Mouse (Mus musculus) brown adipose tissue, adult 24 weeks (tissue): ENCODE data around the gene Kif5a. TPM values are rescaled to one million over a fixed set of nuclear protein-coding genes. Genes with fewer than 3 reads are reported as not detected.
A peak's percentile ranks its signal among the peaks of the same experiment; 100 is the strongest.

ENCODE experiments used
- H3K27ac ChIP-seq: fragments of 200-500 bp; replicated peaks from 2 replicates; pipeline ENCODE4 v1.5.1; 2012; ENCODE audit warnings: low read depth, mild to moderate bottlenecking, low read length
- H3K4me1 ChIP-seq: fragments of 200-500 bp; 2 replicates; pipeline ENCODE4 v1.6.1; 2012; ENCODE audit warnings: low read length, mixed read lengths; ENCODE audit not compliant: control insufficient read depth, insufficient read depth, insufficient read length
- H3K4me3 ChIP-seq: fragments of 200-500 bp; 2 replicates; pipeline ENCODE4 v1.5.1; 2012; ENCODE audit warnings: low read depth, mild to moderate bottlenecking, low read length, moderate library complexity; ENCODE audit not compliant: insufficient read depth
- polyA plus RNA-seq: library from polyadenylated mRNA; stranded (reverse); fragments of >200 nt; gene quantifications from 2 replicates; pipeline ENCODE4 v1.2.4, GENCODE M21; 2012; ENCODE audit not compliant: missing spikeins, insufficient read depth, insufficient read length

The Kif5a gene
- polyA plus RNA-seq, 1 experiment: 0.99 TPM

GRCm38 (mm10) chr10:127263631-127264030 is 483 bp upstream of the Kif5a start:
- peaks cover 4% of the 10 kb centered on the region for H3K4me1 ChIP-seq
- no peak overlapping the region for H3K4me3 ChIP-seq
- H3K27ac ChIP-seq: no peak overlapping the region

- Histone ChIP-seq H3K4me3 (0 out of 2 replicates have a peak overlapping the region, but pooled peaks have one; percentile 63), H3K4me1 (no peaks in the 10 kb centered on the region; the same call in 1 of the 2 replicates), H3K27ac (no peak overlapping the region)
Observed at GRCm38 (mm10) chr10:127261706-127262547, 1.2 kb downstream of the Kif5a start.

- no peak overlapping the region for H3K27ac ChIP-seq
- no peaks in the 10 kb centered on the region for H3K4me1 ChIP-seq
- no peak overlapping the region for H3K4me3 ChIP-seq
Observed at GRCm38 (mm10) chr10:127258489-127258888, 4.7 kb downstream of the Kif5a start.

- no peak overlapping the region for H3K4me3 ChIP-seq
- H3K4me1 ChIP-seq: no peaks in the 10 kb centered on the region
- H3K27ac ChIP-seq: no peak overlapping the region
Observed at GRCm38 (mm10) chr10:127257790-127258189, 5.4 kb downstream of the Kif5a start.

- no peak overlapping the region for H3K4me3 ChIP-seq
Observed at GRCm38 (mm10) chr10:127255625-127256345, 7.4 kb downstream of the Kif5a start.

GRCm38 (mm10) chr10:127250810-127251209 is 12.3 kb downstream of the Kif5a start:
- Histone ChIP-seq H3K27ac (no peak overlapping the region), H3K4me1 (no peaks in the 10 kb centered on the region), H3K4me3 (no peak overlapping the region)

More at GRCm38 (mm10) chr10:127255625-127256345, 7.4 kb downstream of the Kif5a start:
- Histone ChIP-seq H3K27ac (no peak overlapping the region), H3K4me1 (no peaks in the 10 kb centered on the region)

GRCm38 (mm10) chr10:127238241-127238824 is 24.8 kb downstream of the Kif5a start:
- H3K27ac ChIP-seq: no peak overlapping the region
- no peaks in the 10 kb centered on the region for H3K4me1 ChIP-seq
- H3K4me3 ChIP-seq: no peak overlapping the region

GRCm38 (mm10) chr10:127236541-127236940 is 26.6 kb downstream of the Kif5a start:
- H3K4me1 ChIP-seq: no peaks in the 10 kb centered on the region
- H3K27ac ChIP-seq: no peak overlapping the region
- H3K4me3 ChIP-seq: no peak overlapping the region

- H3K27ac ChIP-seq: no peak overlapping the region
- no peak overlapping the region for H3K4me3 ChIP-seq
Observed at GRCm38 (mm10) chr10:127233141-127233540, 30.0 kb downstream of the Kif5a start.

GRCm38 (mm10) chr10:127231741-127232140 is 31.4 kb downstream of the Kif5a start:
- Histone ChIP-seq H3K27ac (no peak overlapping the region), H3K4me1 (no peaks in the 10 kb centered on the region), H3K4me3 (no peak overlapping the region)

More at GRCm38 (mm10) chr10:127233141-127233540, 30.0 kb downstream of the Kif5a start:
- H3K4me1 ChIP-seq: no peaks in the 10 kb centered on the region

GRCm38 (mm10) chr10:127230693-127231092 is 32.5 kb downstream of the Kif5a start:
- H3K4me3 ChIP-seq: no peak overlapping the region
- no peaks in the 10 kb centered on the region for H3K4me1 ChIP-seq
- no peak overlapping the region for H3K27ac ChIP-seq

- Histone ChIP-seq H3K4me1 (no peaks in the 10 kb centered on the region), H3K27ac (no peak overlapping the region), H3K4me3 (no peak overlapping the region)
Observed at GRCm38 (mm10) chr10:127228897-127229296, 34.3 kb downstream of the Kif5a start.

- H3K27ac ChIP-seq: no peak overlapping the region
- H3K4me1 ChIP-seq: no peaks in the 10 kb centered on the region
Observed at GRCm38 (mm10) chr10:127227163-127227562, 36.0 kb downstream of the Kif5a start.

GRCm38 (mm10) chr10:127226318-127226895 is 36.7 kb downstream of the Kif5a start:
- no peak overlapping the region for H3K4me3 ChIP-seq
- H3K4me1 ChIP-seq: no peaks in the 10 kb centered on the region
- no peak overlapping the region for H3K27ac ChIP-seq

More at GRCm38 (mm10) chr10:127227163-127227562, 36.0 kb downstream of the Kif5a start:
- H3K4me3 ChIP-seq: no peak overlapping the region

- Histone ChIP-seq H3K4me1 (no peaks in the 10 kb centered on the region), H3K27ac (no peak overlapping the region), H3K4me3 (no peak overlapping the region)
Observed at GRCm38 (mm10) chr10:127225732-127226131, 37.4 kb downstream of the Kif5a start.
